Mouse (Mus musculus): ENCODE data around the gene Auts2. TPM values are rescaled to one million over a fixed set of nuclear protein-coding genes. Genes with fewer than 3 reads are reported as not detected.

Gene Auts2
- polyA plus RNA-seq, 1 experiment from 2014 or later = 1.6 TPM

DNA sequence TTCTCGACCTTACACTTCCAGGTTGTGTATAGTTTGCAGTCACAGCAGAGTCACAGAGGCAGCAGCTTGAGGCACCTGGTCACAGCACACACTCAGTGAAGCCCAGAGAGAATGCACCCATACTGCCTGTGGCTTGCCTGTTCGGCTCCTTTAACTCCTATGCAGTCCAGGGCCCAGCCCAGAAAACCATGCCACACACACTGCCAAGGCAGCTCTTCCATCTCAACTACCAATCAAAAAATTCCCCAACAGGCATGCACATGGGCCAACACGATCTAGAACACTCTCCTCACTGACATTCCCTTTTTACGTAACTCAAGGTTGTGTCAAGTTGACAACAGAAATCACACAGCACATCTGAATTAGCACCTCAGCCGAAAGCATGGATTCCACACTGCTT, 374.3 kb downstream of the Auts2 start:
- ATAC-seq (ENCODE audit: insufficient read depth) = no peak
- WGBS (ENCODE audit: insufficient replicate concordance) = 57% methylated on average over 5 of the region's 5 CpGs
- Histone ChIP-seq H3K4me2 (no peak overlapping the region), H3K27me3 (no peaks in the 10 kb centered on the region), H3K4me3 (replicated peaks) (no peak overlapping the region), H3K27ac (replicated peaks) (no peak overlapping the region), H3K9me3 (replicated peaks) (no peaks in the 10 kb centered on the region), H3K36me3 (replicated peaks) (no peaks in the 10 kb centered on the region), H3K9ac (no peak overlapping the region), H3K4me1 (replicated peaks) (no peaks in the 10 kb centered on the region)

DNA sequence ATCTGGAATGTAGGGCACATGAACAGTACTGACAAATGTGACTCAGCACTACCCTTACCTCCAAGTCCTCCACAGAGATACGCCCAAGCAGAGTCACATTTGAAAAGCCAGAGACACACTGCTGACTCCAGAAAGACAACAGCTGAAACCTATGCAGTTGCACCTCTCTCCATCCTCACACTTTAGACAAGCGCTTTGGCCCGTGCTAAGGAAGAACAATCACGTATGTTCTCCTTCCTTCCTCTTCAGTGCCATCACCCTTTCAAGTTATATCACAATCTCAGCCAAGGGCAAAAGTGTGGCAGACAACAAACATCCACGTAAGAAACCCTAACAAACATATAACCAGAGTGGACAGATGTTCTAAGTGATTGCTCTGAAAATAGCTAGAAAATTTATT, 374.9 kb downstream of the Auts2 start:
- Histone ChIP-seq H3K27ac (replicated peaks) (no peak overlapping the region), H3K9ac (no peak overlapping the region), H3K27me3 (no peaks in the 10 kb centered on the region), H3K36me3 (replicated peaks) (no peaks in the 10 kb centered on the region), H3K9me3 (replicated peaks) (no peaks in the 10 kb centered on the region), H3K4me2 (no peak overlapping the region), H3K4me3 (replicated peaks) (no peak overlapping the region), H3K4me1 (replicated peaks) (no peaks in the 10 kb centered on the region)
- WGBS (ENCODE audit: insufficient replicate concordance) = 68% methylated on average over 5 of the region's 5 CpGs
- no peak for ATAC-seq (ENCODE audit: insufficient read depth)

DNA sequence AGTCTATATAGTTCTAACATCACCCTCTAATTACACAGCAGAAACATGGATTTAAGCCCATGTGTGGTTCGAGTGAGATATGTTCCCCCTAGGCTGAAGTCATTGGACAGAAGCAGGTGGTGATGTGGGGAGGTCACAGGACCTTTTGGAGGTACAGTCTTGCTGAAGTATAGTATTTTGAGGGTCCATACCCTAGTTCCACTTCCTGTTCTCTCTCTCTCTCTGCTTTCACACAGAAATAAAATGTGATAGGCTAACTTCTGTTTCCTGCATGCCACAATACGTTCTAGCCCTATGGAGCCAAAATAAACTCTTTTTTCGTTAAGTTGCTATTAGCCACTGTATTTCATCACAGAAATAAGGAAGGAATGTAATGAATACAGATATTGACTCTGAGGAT, 376.6 kb downstream of the Auts2 start:
- H3K4me1 ChIP-seq (replicated peaks) = no peaks in the 10 kb centered on the region
- no peaks in the 10 kb centered on the region for H3K36me3 ChIP-seq (replicated peaks)
- H3K4me3 ChIP-seq (replicated peaks) = no peak overlapping the region
- no peak overlapping the region for H3K4me2 ChIP-seq
- H3K27ac ChIP-seq (replicated peaks) = no peak overlapping the region
- H3K27me3 ChIP-seq = no peaks in the 10 kb centered on the region
- H3K9me3 ChIP-seq (replicated peaks) = no peaks in the 10 kb centered on the region
- WGBS (ENCODE audit: insufficient replicate concordance) = 33% methylated on average over 3 of the region's 3 CpGs
- H3K9ac ChIP-seq = no peak overlapping the region
- ATAC-seq (ENCODE audit: insufficient read depth) = no peak

DNA sequence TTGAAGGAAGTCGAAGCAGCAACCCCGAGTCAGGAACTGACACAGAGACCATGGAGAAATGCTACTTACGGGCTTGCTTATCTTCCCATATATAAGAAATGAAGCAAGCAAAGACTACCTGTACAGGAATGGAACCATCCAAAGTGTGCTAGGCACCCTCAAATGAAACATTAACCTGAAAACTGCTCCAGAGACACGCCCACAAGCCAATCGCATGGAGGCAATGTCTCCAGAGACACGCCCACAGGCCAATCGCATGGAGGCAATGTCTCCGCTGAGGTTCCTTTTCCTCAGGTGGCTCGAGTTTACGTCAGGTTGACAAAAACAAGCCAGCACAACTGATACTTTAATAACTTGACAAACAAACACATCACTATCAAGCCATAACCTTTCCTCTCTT, 379.2 kb downstream of the Auts2 start:
- Histone ChIP-seq H3K4me2 (no peak overlapping the region), H3K27me3 (no peaks in the 10 kb centered on the region), H3K27ac (replicated peaks) (no peak overlapping the region), H3K9me3 (replicated peaks) (no peaks in the 10 kb centered on the region), H3K4me1 (replicated peaks) (no peaks in the 10 kb centered on the region), H3K36me3 (replicated peaks) (no peaks in the 10 kb centered on the region), H3K4me3 (replicated peaks) (no peak overlapping the region), H3K9ac (no peak overlapping the region)
- WGBS (ENCODE audit: insufficient replicate concordance) = 74% methylated on average over 10 of the region's 10 CpGs
- ATAC-seq (ENCODE audit: insufficient read depth) = no peak

DNA sequence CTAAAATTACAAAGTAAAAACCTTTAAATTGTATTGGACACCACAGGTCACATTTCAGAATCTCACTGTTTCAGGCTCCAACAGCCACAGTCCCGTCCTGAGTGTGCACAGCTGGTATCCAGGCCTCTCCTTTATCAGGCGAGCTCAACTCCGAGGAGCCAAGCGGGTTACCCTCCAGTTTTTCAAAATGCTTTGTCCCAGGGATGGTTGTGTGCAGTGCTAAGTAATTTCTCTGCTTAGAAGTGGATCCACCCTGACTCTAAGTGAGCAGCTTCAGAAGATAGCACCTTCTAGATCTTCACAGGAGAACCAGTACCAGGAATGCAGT, 381.0 kb downstream of the Auts2 start:
- H3K4me2 ChIP-seq = no peak overlapping the region
- no peak for ATAC-seq (ENCODE audit: insufficient read depth)
- no peak overlapping the region for H3K27ac ChIP-seq (replicated peaks)
- 56% methylated on average over 4 of the region's 4 CpGs for WGBS (ENCODE audit: insufficient replicate concordance)
- H3K9ac ChIP-seq = no peak overlapping the region
- no peak overlapping the region for H3K4me3 ChIP-seq (replicated peaks)
- no peaks in the 10 kb centered on the region for H3K9me3 ChIP-seq (replicated peaks)
- H3K36me3 ChIP-seq (replicated peaks) = no peaks in the 10 kb centered on the region
- H3K4me1 ChIP-seq (replicated peaks) = no peaks in the 10 kb centered on the region
- H3K27me3 ChIP-seq = no peaks in the 10 kb centered on the region

DNA sequence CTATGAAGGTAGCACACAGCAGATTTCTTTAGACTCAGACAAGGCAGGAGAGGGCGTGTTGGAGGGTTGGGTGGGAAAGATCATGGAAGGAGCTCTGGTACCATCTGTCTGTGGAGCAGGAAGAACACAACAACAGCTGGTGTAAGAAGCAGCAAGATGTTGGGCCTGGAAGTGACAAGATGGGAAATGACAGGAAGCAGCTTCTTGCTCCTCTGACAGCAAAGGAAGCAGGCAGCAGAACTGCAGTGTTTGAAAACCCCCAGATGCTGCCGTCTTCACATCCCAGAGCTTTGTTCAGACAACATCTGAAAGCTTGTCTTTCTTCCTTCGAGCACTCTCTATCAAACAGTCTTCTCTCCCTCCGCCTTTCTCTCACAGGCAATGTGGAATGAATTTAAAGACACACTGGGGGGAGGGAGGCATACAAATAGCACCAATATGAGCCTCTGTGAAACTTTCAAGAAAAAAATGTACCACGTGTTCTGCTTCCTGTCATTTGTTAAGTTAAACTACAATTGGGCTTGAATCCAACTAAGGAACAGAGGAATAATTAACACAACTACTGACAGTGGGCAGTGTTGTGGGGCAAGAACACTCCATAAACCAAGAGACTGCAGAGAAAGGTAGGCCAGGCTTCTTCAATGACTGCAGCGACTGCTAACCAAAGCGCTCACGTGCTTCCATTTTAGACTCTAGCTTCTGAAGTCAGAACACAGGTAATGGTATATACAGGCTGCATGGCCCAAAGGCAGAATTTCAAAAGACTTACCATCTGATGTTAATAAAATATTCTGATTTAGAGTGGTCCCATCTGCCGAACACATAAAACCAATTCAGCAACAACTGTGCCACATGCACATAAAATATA, 381.6 kb downstream of the Auts2 start:
- no peak for ATAC-seq (ENCODE audit: insufficient read depth)
- H3K4me1 ChIP-seq (replicated peaks) = no peaks in the 10 kb centered on the region
- no peak overlapping the region for H3K4me2 ChIP-seq
- H3K36me3 ChIP-seq (replicated peaks) = no peaks in the 10 kb centered on the region
- no peaks in the 10 kb centered on the region for H3K9me3 ChIP-seq (replicated peaks)
- H3K4me3 ChIP-seq (replicated peaks) = no peak overlapping the region
- no peak overlapping the region for H3K27ac ChIP-seq (replicated peaks)
- 45% methylated on average over 9 of the region's 9 CpGs for WGBS (ENCODE audit: insufficient replicate concordance)
- H3K9ac ChIP-seq = no peak overlapping the region
- H3K27me3 ChIP-seq = no peaks in the 10 kb centered on the region

DNA sequence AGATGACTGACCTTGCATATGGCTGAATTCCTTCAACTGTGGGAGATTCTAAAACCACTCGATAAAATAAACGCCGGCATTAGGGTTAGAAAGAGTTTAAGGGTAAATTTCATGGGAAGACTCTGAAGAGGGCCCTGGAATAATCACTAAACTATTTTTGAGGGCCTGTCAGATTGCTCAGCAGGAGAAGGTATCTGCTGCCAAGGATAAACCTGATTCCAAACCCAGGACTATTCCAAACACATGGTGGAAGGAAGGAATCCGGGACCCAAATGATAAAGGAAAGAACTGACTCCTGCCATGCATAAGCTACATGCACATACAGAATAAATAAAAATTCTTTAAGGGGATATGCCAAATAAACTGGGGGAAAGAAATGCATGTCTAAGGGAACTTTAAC, 399.0 kb downstream of the Auts2 start:
- WGBS (ENCODE audit: insufficient replicate concordance) = 70% methylated on average over 4 of the region's 4 CpGs
- H3K4me1 ChIP-seq (replicated peaks) = no peaks in the 10 kb centered on the region

DNA sequence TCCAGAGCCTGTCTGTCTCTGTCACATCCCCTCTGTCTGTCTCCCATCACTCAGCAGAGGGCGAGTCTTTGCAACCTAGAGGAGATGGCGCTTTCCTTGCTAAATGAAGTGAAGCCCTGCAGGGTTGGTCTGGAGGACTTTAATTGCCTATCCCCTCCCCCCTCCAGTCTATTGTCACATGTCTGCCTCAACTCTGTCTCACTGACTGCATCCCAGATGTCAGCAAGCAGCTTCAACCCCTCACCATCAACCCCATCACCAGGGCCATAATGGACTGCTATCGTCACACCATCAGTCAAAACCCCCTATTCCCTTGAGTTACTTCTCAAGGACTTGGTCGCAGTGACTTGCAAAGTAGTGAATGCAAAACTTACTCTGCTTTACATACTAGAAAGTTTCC, 402.3 kb downstream of the Auts2 start:
- Histone ChIP-seq H3K27ac (replicated peaks) (no peak overlapping the region), H3K4me2 (no peak overlapping the region), H3K4me1 (replicated peaks) (no peaks in the 10 kb centered on the region), H3K27me3 (no peaks in the 10 kb centered on the region), H3K4me3 (replicated peaks) (no peak overlapping the region), H3K36me3 (replicated peaks) (no peaks in the 10 kb centered on the region), H3K9me3 (replicated peaks) (no peaks in the 10 kb centered on the region), H3K9ac (no peak overlapping the region)
- WGBS (ENCODE audit: insufficient replicate concordance) = 73% methylated on average over 4 of the region's 4 CpGs
- no peak for ATAC-seq (ENCODE audit: insufficient read depth)

More for the DNA sequence above, 399.0 kb downstream of the Auts2 start:
- Histone ChIP-seq H3K4me3 (replicated peaks) (no peak overlapping the region), H3K4me2 (no peak overlapping the region), H3K27me3 (no peaks in the 10 kb centered on the region), H3K9me3 (replicated peaks) (no peaks in the 10 kb centered on the region), H3K9ac (no peak overlapping the region), H3K27ac (replicated peaks) (no peak overlapping the region), H3K36me3 (replicated peaks) (no peaks in the 10 kb centered on the region)
- ATAC-seq (ENCODE audit: insufficient read depth) = no peak

DNA sequence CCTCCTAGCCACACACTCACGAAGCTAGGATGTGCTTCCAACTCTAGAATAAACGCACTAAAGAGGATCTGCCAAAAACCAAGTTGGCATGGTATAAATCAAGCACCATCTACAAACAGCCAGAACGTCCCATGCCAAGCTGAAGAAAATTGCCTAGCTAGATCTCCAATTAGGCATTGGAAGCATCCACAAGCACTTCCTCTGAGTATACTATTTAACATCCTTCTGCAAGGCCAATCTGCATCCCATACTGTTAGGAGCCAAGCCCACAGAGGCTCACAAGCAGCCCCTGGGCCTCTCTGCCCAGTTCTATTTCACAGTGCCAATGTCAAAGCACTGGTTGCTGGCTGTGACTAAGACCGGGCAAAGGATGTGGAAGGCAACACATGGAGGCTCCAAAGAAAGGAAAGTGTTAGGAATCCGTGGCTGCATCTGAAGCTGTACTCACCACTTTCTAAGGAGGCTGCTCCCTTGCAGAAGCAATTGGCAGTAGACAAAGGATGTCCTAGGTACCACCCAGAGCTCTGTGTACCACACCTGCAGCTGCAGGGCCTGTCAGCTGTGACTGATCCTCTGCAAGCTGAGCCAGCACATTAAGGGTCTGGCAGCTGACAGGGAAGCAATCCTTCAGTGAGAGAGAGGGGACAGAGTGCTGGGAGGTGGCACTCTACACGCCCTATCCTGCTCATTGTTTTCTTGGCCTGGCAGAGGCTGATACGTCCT, 407.0 kb downstream of the Auts2 start:
- no peak overlapping the region for H3K9ac ChIP-seq
- no peak overlapping the region for H3K4me3 ChIP-seq (replicated peaks)
- no peaks in the 10 kb centered on the region for H3K27me3 ChIP-seq
- no peaks in the 10 kb centered on the region for H3K9me3 ChIP-seq (replicated peaks)
- no peaks in the 10 kb centered on the region for H3K36me3 ChIP-seq (replicated peaks)
- no peak overlapping the region for H3K27ac ChIP-seq (replicated peaks)
- no peak for ATAC-seq (ENCODE audit: insufficient read depth)
- no peaks in the 10 kb centered on the region for H3K4me1 ChIP-seq (replicated peaks)
- no peak overlapping the region for H3K4me2 ChIP-seq
- WGBS (ENCODE audit: insufficient replicate concordance) = 38% methylated on average over 7 of the region's 7 CpGs

DNA sequence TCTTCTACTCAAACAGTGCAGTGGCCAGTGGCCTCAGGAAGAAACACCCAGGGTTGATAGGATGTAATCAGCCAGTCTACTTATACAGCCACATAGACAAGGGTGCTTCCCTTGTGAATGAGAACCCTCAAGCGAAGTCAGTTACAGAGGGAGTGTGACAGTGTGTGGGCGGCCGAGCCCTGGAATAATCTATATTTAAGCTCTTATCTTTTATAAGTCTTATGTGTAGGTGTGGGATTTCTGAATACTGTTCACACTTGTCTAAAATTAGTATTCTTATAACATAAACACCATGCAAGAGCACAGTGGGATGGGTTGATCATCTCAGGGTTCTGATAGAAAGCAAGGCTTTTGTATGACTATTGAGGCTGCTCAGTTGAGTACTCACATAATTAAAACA, 411.2 kb downstream of the Auts2 start:
- H3K4me1 ChIP-seq (replicated peaks) = no peaks in the 10 kb centered on the region
- H3K4me2 ChIP-seq = no peak overlapping the region
- no peak overlapping the region for H3K9ac ChIP-seq
- H3K4me3 ChIP-seq (replicated peaks) = no peak overlapping the region
- no peaks in the 10 kb centered on the region for H3K9me3 ChIP-seq (replicated peaks)
- H3K27ac ChIP-seq (replicated peaks) = no peak overlapping the region
- H3K36me3 ChIP-seq (replicated peaks) = no peaks in the 10 kb centered on the region
- no peak for ATAC-seq (ENCODE audit: insufficient read depth)
- 30% methylated on average over 3 of the region's 3 CpGs for WGBS (ENCODE audit: insufficient replicate concordance)
- H3K27me3 ChIP-seq = no peaks in the 10 kb centered on the region

DNA sequence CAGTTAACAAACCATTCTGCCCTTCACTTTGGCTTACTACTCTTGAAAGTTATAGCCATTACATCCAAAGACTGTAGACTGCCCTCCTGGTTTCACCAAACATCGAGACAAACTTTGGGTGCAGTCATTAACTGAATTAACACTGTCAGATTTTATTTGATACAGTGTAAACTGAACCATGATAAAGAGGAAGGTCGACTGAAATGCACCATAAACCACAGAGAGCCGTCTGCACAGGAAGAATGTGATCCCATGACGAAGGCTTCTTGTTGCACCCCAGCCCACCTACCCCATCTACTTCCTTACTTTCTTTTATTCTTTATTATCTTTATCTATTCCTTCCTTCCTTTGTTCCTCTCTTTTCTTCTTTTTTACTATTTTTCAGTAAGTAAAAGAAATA, 412.6 kb downstream of the Auts2 start:
- WGBS (ENCODE audit: insufficient replicate concordance) = 16% methylated on average over 4 of the region's 4 CpGs
- no peak overlapping the region for H3K27ac ChIP-seq (replicated peaks)
- H3K4me1 ChIP-seq (replicated peaks) = no peaks in the 10 kb centered on the region
- H3K4me2 ChIP-seq = no peak overlapping the region
- no peak overlapping the region for H3K9ac ChIP-seq
- H3K36me3 ChIP-seq (replicated peaks) = no peaks in the 10 kb centered on the region
- ATAC-seq (ENCODE audit: insufficient read depth) = no peak
- no peaks in the 10 kb centered on the region for H3K27me3 ChIP-seq
- H3K4me3 ChIP-seq (replicated peaks) = no peak overlapping the region
- H3K9me3 ChIP-seq (replicated peaks) = no peaks in the 10 kb centered on the region

Data from liver, embryonic 15.5 days (tissue).